8 mouse cellular contexts compared by ENCODE assay signal in genomic region chr19:42317648-42318425, GRCm38 (mm10).
DNase-seq lines count a peak whose midpoint lies in the region; ATAC-seq lines count a peak whose summit lies in the region.

No protein-coding gene starts in this region.

- ATAC-seq in midbrain, embryonic 11.5 days (ENCODE audit: low FRiP score): no peak
- ATAC-seq in heart, embryonic 12.5 days (ENCODE audit: insufficient number of reproducible peaks, low FRiP score): no peak

- H3K27ac ChIP-seq in midbrain, embryonic 10.5 days (replicated peaks): peak overlapping the region; percentile 52
- H3K27ac ChIP-seq in midbrain, embryonic 11.5 days (ENCODE audit: low read depth, low read length): no peak overlapping the region
- H3K27ac ChIP-seq in hindbrain, embryonic 10.5 days: peak overlapping the region; percentile 57; the same call in 1 of the 2 replicates
- H3K27ac ChIP-seq in heart, embryonic 12.5 days (ENCODE audit: poor library complexity, severe bottlenecking): no peak overlapping the region

- intact Hi-C loops in left cerebral cortex, postnatal 25 days (cut with DNase I): loop anchor here (2.0 to 10.0 kb wide), 6 partner anchors 113 to 1077 kb away; partner anchors contain the start of genes Crtac1 and Hps1

- no peak overlapping the region for H3K4me3 ChIP-seq in midbrain, embryonic 10.5 days
- H3K4me3 ChIP-seq in midbrain, embryonic 11.5 days (ENCODE audit: low read depth, low read length): no peak overlapping the region
- H3K4me3 ChIP-seq in hindbrain, embryonic 10.5 days: no peak overlapping the region
- no peak overlapping the region for H3K4me3 ChIP-seq in heart, embryonic 12.5 days

- DNase-seq in midbrain, embryonic 10.5 days (ENCODE audit: low spot score): no peak
- DNase-seq in midbrain, embryonic 11.5 days (ENCODE audit: low spot score, missing footprints): no peak
- DNase-seq in hindbrain, embryonic 10.5 days (ENCODE audit: low spot score): no peak
- DNase-seq in left cerebral cortex, postnatal 25 days (ENCODE audit: low spot score in 2 of 2): peak; percentile 46 to 79
- peak; percentile 22 for DNase-seq in right cerebral cortex, postnatal 4 days
- DNase-seq in kidney, postnatal 36 days: no peak
- DNase-seq in adrenal gland, adult 18-20 months (ENCODE audit: low spot score in 2 of 2): no peak

- H3K36me3 ChIP-seq in midbrain, embryonic 10.5 days: no peaks in the 10 kb centered on the region
- H3K36me3 ChIP-seq in midbrain, embryonic 11.5 days (ENCODE audit: control insufficient read depth, insufficient read depth, low read length): no peaks in the 10 kb centered on the region
- H3K36me3 ChIP-seq in hindbrain, embryonic 10.5 days: no peaks in the 10 kb centered on the region
- H3K36me3 ChIP-seq in heart, embryonic 12.5 days: no peaks in the 10 kb centered on the region

- 65% methylated on average over 18 of the region's 18 CpGs for WGBS in midbrain, embryonic 10.5 days
- 61% methylated on average over 18 of the region's 18 CpGs for WGBS in midbrain, embryonic 11.5 days
- 64% methylated on average over 18 of the region's 18 CpGs for WGBS in hindbrain, embryonic 10.5 days
- WGBS in heart, embryonic 12.5 days: 48% methylated on average over 18 of the region's 18 CpGs

- no peak overlapping the region for H3K9ac ChIP-seq in midbrain, embryonic 11.5 days (ENCODE audit: low read length)
- H3K9ac ChIP-seq in heart, embryonic 12.5 days: no peak overlapping the region

- H3K4me2 ChIP-seq in midbrain, embryonic 11.5 days: no peak overlapping the region
- H3K4me2 ChIP-seq in heart, embryonic 12.5 days: no peak overlapping the region

- H3K4me1 ChIP-seq in midbrain, embryonic 10.5 days: peaks cover 54% of the 10 kb centered on the region
- peaks cover 9% of the 10 kb centered on the region; the same call in 1 of the 2 replicates for H3K4me1 ChIP-seq in midbrain, embryonic 11.5 days (ENCODE audit: control insufficient read depth, insufficient read depth, low read length)
- H3K4me1 ChIP-seq in hindbrain, embryonic 10.5 days (replicated peaks): peaks cover 63% of the 10 kb centered on the region
- H3K4me1 ChIP-seq in heart, embryonic 12.5 days (replicated peaks): no peaks in the 10 kb centered on the region

- no peaks in the 10 kb centered on the region for H3K9me3 ChIP-seq in midbrain, embryonic 10.5 days (replicated peaks)
- no peaks in the 10 kb centered on the region for H3K9me3 ChIP-seq in midbrain, embryonic 11.5 days (ENCODE audit: control insufficient read depth, low read length)
- H3K9me3 ChIP-seq in hindbrain, embryonic 10.5 days: no peaks in the 10 kb centered on the region
- no peaks in the 10 kb centered on the region for H3K9me3 ChIP-seq in heart, embryonic 12.5 days (replicated peaks)

- H3K27me3 ChIP-seq in midbrain, embryonic 10.5 days (ENCODE audit: low read depth, poor library complexity, severe bottlenecking): peaks cover 40% of the 10 kb centered on the region
- H3K27me3 ChIP-seq in midbrain, embryonic 11.5 days (ENCODE audit: control insufficient read depth, insufficient read depth, low read length): no peaks in the 10 kb centered on the region
- H3K27me3 ChIP-seq in hindbrain, embryonic 10.5 days (ENCODE audit: insufficient read depth, poor library complexity, severe bottlenecking): peaks cover 46% of the 10 kb centered on the region
- peaks cover 79% of the 10 kb centered on the region for H3K27me3 ChIP-seq in heart, embryonic 12.5 days (replicated peaks)

Comparison
In these comparisons a context has a peak if more than half of its experiments do, and no peak if none do; other contexts are left out.
1. H3K27ac ChIP-seq: peak in midbrain, embryonic 10.5 days (single experiment) and hindbrain, embryonic 10.5 days (single experiment); none in midbrain, embryonic 11.5 days (single experiment) and heart, embryonic 12.5 days (single experiment).
2. DNase-seq: peak in left cerebral cortex, postnatal 25 days (2 of 2) and right cerebral cortex, postnatal 4 days (single experiment); none in midbrain, embryonic 10.5 days (single experiment), midbrain, embryonic 11.5 days (single experiment), hindbrain, embryonic 10.5 days (single experiment), kidney, postnatal 36 days (0 of 2) and adrenal gland, adult 18-20 months (0 of 2).